Mouse (Mus musculus) liver, postnatal 0 days (tissue): ENCODE results near the gene Cpne5.
"Not testable (repeated sequence)": the region's sequence is repeated elsewhere in the genome, so short reads cannot be mapped to it uniquely, and the experiment has no call there.

Experiments used
- CTCF ChIP-seq: sonication (generic); IDR thresholded peaks from 2 replicates; pipeline ENCODE4 v1.5.1; 2016; ENCODE audit warnings: antibody characterized with exemption, low read depth
- EP300 ChIP-seq: IDR thresholded peaks from 2 replicates; pipeline ENCODE4 v1.6.1; 2016; ENCODE audit warnings: antibody characterized with exemption, low read depth, mild to moderate bottlenecking

DNA sequence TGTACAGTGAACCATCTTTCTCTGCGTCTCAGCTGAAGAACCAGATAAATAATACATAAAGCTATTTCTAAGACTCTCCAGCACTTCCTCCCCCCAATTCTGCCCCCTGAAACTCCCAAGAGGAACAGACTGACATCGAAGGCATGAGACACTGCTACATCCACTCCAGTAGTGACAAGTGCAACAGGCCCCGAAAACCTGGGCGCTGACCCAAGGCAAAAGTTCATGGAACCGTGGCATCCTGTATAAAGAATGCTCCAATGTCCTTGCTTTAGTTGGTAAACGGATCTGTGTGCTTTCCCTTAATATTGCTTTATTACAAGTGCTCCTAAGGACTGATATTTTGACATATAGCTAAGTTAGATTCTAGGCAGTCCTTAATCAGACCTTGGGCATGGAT is 16.8 kb upstream of the Cpne5 start:
- not testable (repeated sequence) for TF ChIP-seq CTCF, EP300
